Mouse (Mus musculus) hindbrain, embryonic 14.5 days (tissue): ENCODE data around the gene Myo19. TPM values are rescaled to one million over a fixed set of nuclear protein-coding genes. Genes with fewer than 3 reads are reported as not detected.

Experiments
- ATAC-seq: fragments of 200-750 bp; cut with Nextera tagmentation; 2 replicates; pipeline ENCODE4 v1.8.0; 2017; ENCODE audit warnings: moderate number of reproducible peaks, mild to moderate bottlenecking, moderate TSS enrichment, moderate library complexity; ENCODE audit not compliant: low FRiP score
- DNase-seq: peaks from one replicate; pipeline ENCODE4 v3.0.0-alpha.2; 2015; ENCODE audit warnings: low spot score
- H3K27ac ChIP-seq: fragments of 300-500 bp; sonication (generic); 2 replicates; pipeline ENCODE4 v1.5.1; 2014; ENCODE audit warnings: mild to moderate bottlenecking, moderate library complexity
- H3K27me3 ChIP-seq: fragments of 300-500 bp; sonication (generic); 2 replicates; pipeline ENCODE4 v1.6.1; 2014; ENCODE audit warnings: mild to moderate bottlenecking, low read length, mixed read lengths; ENCODE audit not compliant: control insufficient read depth, insufficient read depth
- H3K36me3 ChIP-seq: fragments of 300-500 bp; sonication (generic); replicated peaks from 2 replicates; pipeline ENCODE4 v1.6.1; 2014; ENCODE audit not compliant: control insufficient read depth, insufficient read depth
- H3K4me1 ChIP-seq: fragments of 300-500 bp; sonication (generic); replicated peaks from 2 replicates; pipeline ENCODE4 v1.6.1; 2014; ENCODE audit warnings: antibody characterized with exemption, low read length, mixed read lengths; ENCODE audit not compliant: control insufficient read depth, insufficient read depth
- H3K4me2 ChIP-seq: fragments of 300-500 bp; sonication (generic); replicated peaks from 2 replicates; pipeline ENCODE4 v1.6.1; 2014; ENCODE audit warnings: mild to moderate bottlenecking, moderate library complexity
- H3K4me3 ChIP-seq: fragments of 300-500 bp; sonication (generic); replicated peaks from 2 replicates; pipeline ENCODE4 v1.5.1; 2014; ENCODE audit warnings: mild to moderate bottlenecking, low read length
- H3K9ac ChIP-seq: fragments of 300-500 bp; sonication (generic); 2 replicates; pipeline ENCODE4 v1.6.1; 2014
- H3K9me3 ChIP-seq: fragments of 300-500 bp; sonication (generic); 2 replicates; pipeline ENCODE4 v1.6.1; 2016; ENCODE audit warnings: low read length; ENCODE audit not compliant: control insufficient read depth
- WGBS: fragments of 180-500 bp; shearing (Covaris S2); extraction: QIAGEN DNeasy Blood & Tissue Kit; methylation state at CpG from one replicate; pipeline ENCODE4 v1.1.7; 2014; 5-methylcytosine and 5-hydroxymethylcytosine counted together
- polyA plus RNA-seq: library from polyadenylated mRNA; unstranded; fragments of >200 nt; fragmentation: Nextera tagmentation; extraction: Ambion mirVana; gene quantifications from 2 replicates; pipeline ENCODE4 v1.2.1, GENCODE M21; 2014

The Myo19 gene
- polyA plus RNA-seq, 1 experiment from 2014 or later, result 6.0 TPM

- Histone ChIP-seq H3K4me2 (no peak overlapping the region), H3K4me3 (no peak overlapping the region), H3K36me3 (no peaks in the 10 kb centered on the region), H3K4me1 (peaks cover 7% of the 10 kb centered on the region; the same call in 1 of the 2 replicates), H3K27me3 (no peaks in the 10 kb centered on the region), H3K9ac (no peak overlapping the region), H3K27ac (no peak overlapping the region), H3K9me3 (no peaks in the 10 kb centered on the region)
- DNase-seq, result no peak
- WGBS, result 80% methylated on average over 7 of the region's 7 CpGs
- no peak for ATAC-seq
Observed at GRCm38 (mm10) chr11:84919951-84920350, 40.0 kb downstream of the Myo19 start.

- ATAC-seq, result no peak
- H3K4me1 ChIP-seq, result no peaks in the 10 kb centered on the region
- DNase-seq, result no peak
- H3K4me2 ChIP-seq, result no peak overlapping the region
- H3K9ac ChIP-seq, result no peak overlapping the region
- no peak overlapping the region for H3K27ac ChIP-seq
- H3K9me3 ChIP-seq, result no peaks in the 10 kb centered on the region
- no peaks in the 10 kb centered on the region for H3K27me3 ChIP-seq
- no peak overlapping the region for H3K4me3 ChIP-seq
- no peaks in the 10 kb centered on the region for H3K36me3 ChIP-seq
- 89% methylated on average over 8 of the region's 8 CpGs for WGBS
Observed at GRCm38 (mm10) chr11:84920981-84921380, 41.0 kb downstream of the Myo19 start.

GRCm38 (mm10) chr11:84932261-84932660 is 52.3 kb downstream of the Myo19 start:
- DNase-seq (no peak), ATAC-seq (no peak)
- no peaks in the 10 kb centered on the region for H3K36me3 ChIP-seq
- H3K9me3 ChIP-seq, result no peaks in the 10 kb centered on the region
- 14% methylated on average over 6 of the region's 6 CpGs for WGBS
- no peak overlapping the region for H3K9ac ChIP-seq
- H3K4me2 ChIP-seq, result no peak overlapping the region
- H3K27ac ChIP-seq, result no peak overlapping the region
- no peak overlapping the region for H3K4me3 ChIP-seq
- no peaks in the 10 kb centered on the region for H3K4me1 ChIP-seq
- no peaks in the 10 kb centered on the region for H3K27me3 ChIP-seq

GRCm38 (mm10) chr11:84939508-84940053 is 59.6 kb downstream of the Myo19 start:
- peak; percentile 57 for DNase-seq
- Histone ChIP-seq H3K27me3 (peaks cover 6% of the 10 kb centered on the region; the same call in 1 of the 2 replicates), H3K4me3 (no peak overlapping the region), H3K9me3 (no peaks in the 10 kb centered on the region), H3K27ac (no peak overlapping the region), H3K9ac (no peak overlapping the region), H3K4me1 (peaks cover 19% of the 10 kb centered on the region), H3K36me3 (no peaks in the 10 kb centered on the region), H3K4me2 (no peak overlapping the region)
- peak; percentile 31; the same call in 1 of the 2 replicates for ATAC-seq
- 44% methylated on average over 8 of the region's 8 CpGs for WGBS

- Histone ChIP-seq H3K4me1 (peaks cover 25% of the 10 kb centered on the region), H3K4me3 (no peak overlapping the region), H3K27ac (no peak overlapping the region), H3K27me3 (peaks cover 6% of the 10 kb centered on the region; the same call in 1 of the 2 replicates), H3K36me3 (no peaks in the 10 kb centered on the region), H3K9ac (no peak overlapping the region), H3K4me2 (no peak overlapping the region), H3K9me3 (no peaks in the 10 kb centered on the region)
- DNase-seq (no peak), ATAC-seq (no peak)
- 63% methylated on average over 10 of the region's 10 CpGs for WGBS
Observed at GRCm38 (mm10) chr11:84940140-84940539, 60.2 kb downstream of the Myo19 start.

GRCm38 (mm10) chr11:84943948-84944347 is 64.0 kb downstream of the Myo19 start:
- peak overlapping the region; percentile 39; the same call in 1 of the 2 replicates for H3K9ac ChIP-seq
- no peaks in the 10 kb centered on the region for H3K9me3 ChIP-seq
- peak; percentile 29 for DNase-seq
- no peak overlapping the region for H3K27ac ChIP-seq
- WGBS, result 3% methylated on average over 15 of the region's 15 CpGs
- H3K4me2 ChIP-seq, result peak overlapping the region; percentile 34
- peaks cover 6% of the 10 kb centered on the region; the same call in 1 of the 2 replicates for H3K27me3 ChIP-seq
- H3K36me3 ChIP-seq, result no peaks in the 10 kb centered on the region
- H3K4me3 ChIP-seq, result no peak overlapping the region
- H3K4me1 ChIP-seq, result peaks cover 34% of the 10 kb centered on the region
- ATAC-seq, result no peak

GRCm38 (mm10) chr11:84944639-84945435 is 64.9 kb downstream of the Myo19 start:
- Histone ChIP-seq H3K4me1 (peaks cover 30% of the 10 kb centered on the region), H3K4me3 (no peak overlapping the region), H3K36me3 (no peaks in the 10 kb centered on the region), H3K27ac (no peak overlapping the region), H3K9me3 (no peaks in the 10 kb centered on the region), H3K27me3 (peaks cover 6% of the 10 kb centered on the region; the same call in 1 of the 2 replicates), H3K9ac (no peak overlapping the region), H3K4me2 (no peak overlapping the region)
- DNase-seq (no peak), ATAC-seq (no peak)
- 6% methylated on average over 12 of the region's 12 CpGs for WGBS

- H3K27me3 ChIP-seq, result peaks cover 6% of the 10 kb centered on the region; the same call in 1 of the 2 replicates
- H3K4me2 ChIP-seq, result no peak overlapping the region
- no peak overlapping the region for H3K27ac ChIP-seq
- WGBS, result 63% methylated on average over 3 of the region's 3 CpGs
- ATAC-seq, result no peak
- H3K9ac ChIP-seq, result no peak overlapping the region
- H3K4me3 ChIP-seq, result no peak overlapping the region
- no peak for DNase-seq
- peaks cover 30% of the 10 kb centered on the region for H3K4me1 ChIP-seq
- no peaks in the 10 kb centered on the region for H3K36me3 ChIP-seq
- no peaks in the 10 kb centered on the region for H3K9me3 ChIP-seq
Observed at GRCm38 (mm10) chr11:84945841-84946240, 65.9 kb downstream of the Myo19 start.

- Histone ChIP-seq H3K9ac (no peak overlapping the region), H3K36me3 (no peaks in the 10 kb centered on the region), H3K27ac (no peak overlapping the region), H3K27me3 (peaks cover 6% of the 10 kb centered on the region; the same call in 1 of the 2 replicates), H3K4me2 (no peak overlapping the region), H3K4me3 (no peak overlapping the region), H3K4me1 (peaks cover 30% of the 10 kb centered on the region), H3K9me3 (no peaks in the 10 kb centered on the region)
- ATAC-seq, result no peak
- WGBS, result 52% methylated on average over 6 of the region's 6 CpGs
- no peak for DNase-seq
Observed at GRCm38 (mm10) chr11:84947206-84947605, 67.3 kb downstream of the Myo19 start.
